Mouse (Mus musculus): ENCODE data around the gene E4f1. TPM values are rescaled to one million over a fixed set of nuclear protein-coding genes. Genes with fewer than 3 reads are reported as not detected.

The E4f1 gene
- polyA plus RNA-seq, 1 experiment from 2014 or later = 38.8 TPM

DNA sequence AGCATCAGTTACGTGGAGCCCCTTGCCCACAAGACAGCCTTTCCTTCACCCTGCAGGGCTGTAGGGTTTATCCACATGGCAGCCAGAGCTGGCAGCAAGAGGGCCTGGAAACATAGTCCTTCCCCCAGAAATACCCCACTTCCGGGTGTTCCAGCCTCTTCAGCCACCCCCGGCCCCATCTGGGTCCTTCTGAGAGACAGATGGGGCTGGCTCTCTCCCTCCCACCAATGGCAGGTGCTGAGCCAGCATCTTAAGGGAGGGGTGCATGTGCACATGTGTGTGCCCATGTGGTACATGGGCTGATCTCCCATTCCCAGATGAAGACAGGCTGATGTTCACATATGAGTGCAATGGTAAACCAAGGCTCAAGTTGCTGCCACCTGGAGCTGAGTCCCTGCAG lies 25.3 kb upstream of the E4f1 start:
- WGBS = 79% methylated on average over 3 of the region's 3 CpGs
- no peak overlapping the region for H3K4me3 ChIP-seq
- no peak overlapping the region for H3K4me2 ChIP-seq
- no peak for ATAC-seq
- no peak overlapping the region for H3K27ac ChIP-seq
- H3K4me1 ChIP-seq = peaks cover 15% of the 10 kb centered on the region
- H3K36me3 ChIP-seq (ENCODE audit: poor library complexity, severe bottlenecking) = peaks cover 44% of the 10 kb centered on the region
- no peak overlapping the region for H3K9ac ChIP-seq
- H3K9me3 ChIP-seq (replicated peaks) = no peaks in the 10 kb centered on the region
- H3K27me3 ChIP-seq = no peaks in the 10 kb centered on the region

DNA sequence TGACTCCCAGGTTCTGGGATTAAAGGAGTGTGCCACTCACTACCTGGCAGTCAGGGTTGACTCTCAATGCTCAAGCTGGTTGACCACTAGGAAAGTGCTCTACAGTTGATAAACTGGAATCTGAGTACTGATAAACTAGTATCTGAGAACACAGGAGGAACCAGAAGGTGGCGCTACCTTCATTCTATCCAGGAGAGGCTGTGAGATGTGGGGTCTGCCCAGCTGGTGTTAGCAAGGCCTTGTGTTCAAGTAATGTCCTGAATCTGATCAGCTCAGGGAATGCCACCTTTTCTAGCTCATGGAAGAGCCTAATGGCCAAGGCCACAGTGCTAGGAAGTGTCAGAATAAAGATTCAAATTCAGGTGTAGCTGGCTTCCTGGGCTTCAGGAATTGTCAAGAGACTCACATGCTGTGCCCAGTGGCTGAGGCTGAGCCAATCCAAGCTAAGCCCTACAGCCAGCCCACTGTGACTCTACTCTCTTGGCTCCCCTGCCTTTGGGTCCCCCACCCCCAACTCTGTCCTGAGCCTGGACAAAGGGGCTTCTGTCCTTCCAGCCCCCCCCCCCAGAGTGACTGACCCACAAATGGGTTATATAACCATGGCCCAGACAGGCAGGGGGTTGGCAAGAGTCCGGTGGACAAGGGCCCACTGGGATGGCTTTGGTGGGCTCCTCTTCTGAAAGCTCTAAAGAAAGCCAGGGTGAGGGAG lies 24.7 kb upstream of the E4f1 start:
- no peak for ATAC-seq
- H3K27me3 ChIP-seq = no peaks in the 10 kb centered on the region
- no peak overlapping the region; the same call in 1 of the 2 replicates for H3K9ac ChIP-seq
- H3K9me3 ChIP-seq (replicated peaks) = no peaks in the 10 kb centered on the region
- no peak overlapping the region for H3K4me3 ChIP-seq
- peaks cover 21% of the 10 kb centered on the region for H3K4me1 ChIP-seq
- H3K36me3 ChIP-seq (ENCODE audit: poor library complexity, severe bottlenecking) = peaks cover 39% of the 10 kb centered on the region
- 41% methylated on average over 2 of the region's 2 CpGs for whole genome bisulfite sequencing
- H3K27ac ChIP-seq = no peak overlapping the region
- H3K4me2 ChIP-seq = no peak overlapping the region

DNA sequence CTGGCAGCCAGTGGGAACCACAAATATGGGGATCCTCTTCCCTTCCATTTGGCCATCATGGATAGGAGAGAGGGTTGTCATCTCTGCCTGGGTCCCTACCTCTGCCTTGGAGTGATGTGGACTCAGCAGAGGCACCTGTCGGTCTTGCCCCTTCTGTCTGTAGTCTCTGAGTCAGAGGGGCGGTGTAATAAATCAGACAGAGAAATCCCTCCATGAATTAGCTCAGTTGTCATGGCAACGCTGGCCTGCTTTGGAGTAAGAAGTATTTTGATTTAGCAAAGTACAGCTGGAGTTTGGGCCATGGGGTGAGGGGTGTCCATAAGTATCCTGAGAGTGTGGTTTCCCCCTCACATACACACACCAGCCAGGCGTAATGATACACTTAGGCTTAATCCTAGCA lies 20.3 kb upstream of the E4f1 start:
- peaks cover 41% of the 10 kb centered on the region for H3K4me1 ChIP-seq
- H3K27me3 ChIP-seq = no peaks in the 10 kb centered on the region
- H3K9ac ChIP-seq = peak overlapping the region; percentile 93
- no peaks in the 10 kb centered on the region for H3K9me3 ChIP-seq (replicated peaks)
- peak overlapping the region; percentile 85 for H3K4me2 ChIP-seq
- ATAC-seq = no peak
- peak overlapping the region; percentile 92; the same call in 1 of the 2 replicates for H3K4me3 ChIP-seq
- 61% methylated on average over 4 of the region's 4 CpGs for WGBS
- H3K36me3 ChIP-seq (ENCODE audit: poor library complexity, severe bottlenecking) = no peaks in the 10 kb centered on the region
- peak overlapping the region; percentile 2; the same call in 1 of the 2 replicates for H3K27ac ChIP-seq

DNA sequence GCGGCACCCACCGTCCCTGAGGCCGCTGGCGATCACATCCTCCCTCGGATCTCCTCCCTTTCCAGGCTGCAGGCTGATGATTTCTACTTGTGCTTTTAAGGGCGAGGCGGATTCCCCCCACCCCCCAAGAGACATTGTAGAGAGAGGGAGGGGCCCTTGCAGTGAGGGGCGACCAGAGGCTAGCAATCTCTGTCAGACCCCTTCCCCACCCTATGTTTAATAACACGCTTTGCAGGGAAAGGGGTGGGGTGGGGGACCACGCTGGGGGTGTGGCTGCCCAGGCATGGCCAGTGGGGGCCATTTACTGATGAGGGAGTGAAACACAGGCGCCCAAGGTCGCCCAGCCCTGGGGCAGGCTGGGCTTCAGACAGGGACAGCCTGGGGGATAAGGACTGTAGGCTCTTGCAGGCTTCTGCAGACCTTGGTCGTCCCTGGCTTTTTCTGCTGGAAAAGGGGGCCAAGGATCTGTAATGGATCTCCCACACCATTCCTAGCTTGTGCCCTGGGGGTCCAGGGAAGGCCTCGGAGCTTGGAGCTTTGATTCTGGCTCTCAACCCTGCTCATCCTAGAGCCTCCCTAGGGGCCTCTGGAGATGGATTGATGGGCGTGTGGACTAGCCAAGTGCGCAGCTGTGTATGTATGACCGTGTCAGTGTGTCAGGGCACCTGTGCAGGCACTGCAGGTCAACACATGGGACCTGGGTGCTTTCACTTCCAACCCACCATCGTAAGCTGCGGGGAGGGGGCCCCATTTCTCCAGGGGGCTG lies 19.3 kb upstream of the E4f1 start:
- Histone ChIP-seq H3K4me3 (peak overlapping the region; percentile 92), H3K4me2 (peak overlapping the region; percentile 85), H3K4me1 (peaks cover 36% of the 10 kb centered on the region), H3K27ac (peak overlapping the region; percentile 91), H3K27me3 (no peaks in the 10 kb centered on the region), H3K9me3 (replicated peaks) (no peaks in the 10 kb centered on the region), H3K9ac (peak overlapping the region; percentile 93), H3K36me3 (ENCODE audit: poor library complexity, severe bottlenecking) (no peaks in the 10 kb centered on the region)
- WGBS = 20% methylated on average over 19 of the region's 19 CpGs
- peak; percentile 25 for ATAC-seq

DNA sequence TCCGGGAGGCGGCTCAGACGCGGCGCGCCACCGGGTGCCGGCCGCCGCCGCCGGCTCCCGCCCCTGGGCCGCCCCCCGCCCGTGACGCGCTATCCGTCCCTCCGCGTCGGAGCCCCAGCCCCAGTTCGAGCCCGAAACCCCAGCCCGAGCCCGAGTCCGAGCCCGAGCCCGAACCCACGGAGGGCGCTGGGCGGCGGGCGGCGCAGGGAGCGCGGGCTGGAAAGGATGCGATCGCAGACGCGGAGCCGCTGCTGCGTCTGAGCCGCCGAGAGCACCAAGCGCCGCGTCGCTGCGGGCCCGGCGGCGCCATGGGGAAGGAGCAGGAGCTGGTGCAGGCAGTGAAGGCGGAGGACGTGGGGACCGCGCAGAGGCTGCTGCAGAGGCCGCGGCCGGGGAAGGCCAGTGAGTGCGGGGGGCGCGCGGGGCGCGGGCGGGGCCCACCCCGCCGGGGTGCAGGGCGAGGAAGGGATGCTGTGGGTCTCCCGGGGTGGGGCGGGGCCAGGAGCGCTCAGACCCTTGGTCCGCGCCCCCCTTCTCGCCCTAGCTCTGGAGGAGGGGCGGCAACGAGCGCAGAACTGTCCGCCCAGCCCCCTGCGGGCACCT lies 18.6 kb upstream of the E4f1 start:
- no peaks in the 10 kb centered on the region for H3K9me3 ChIP-seq (replicated peaks)
- peaks cover 36% of the 10 kb centered on the region for H3K4me1 ChIP-seq
- H3K27me3 ChIP-seq = no peaks in the 10 kb centered on the region
- H3K27ac ChIP-seq = peak overlapping the region; percentile 91
- under 1% methylated on average over 60 of the region's 81 CpGs for WGBS
- H3K9ac ChIP-seq = peak overlapping the region; percentile 93
- H3K4me2 ChIP-seq = peak overlapping the region; percentile 85
- peak; percentile 71 for ATAC-seq
- H3K36me3 ChIP-seq (ENCODE audit: poor library complexity, severe bottlenecking) = no peaks in the 10 kb centered on the region
- peak overlapping the region; percentile 92 for H3K4me3 ChIP-seq

DNA sequence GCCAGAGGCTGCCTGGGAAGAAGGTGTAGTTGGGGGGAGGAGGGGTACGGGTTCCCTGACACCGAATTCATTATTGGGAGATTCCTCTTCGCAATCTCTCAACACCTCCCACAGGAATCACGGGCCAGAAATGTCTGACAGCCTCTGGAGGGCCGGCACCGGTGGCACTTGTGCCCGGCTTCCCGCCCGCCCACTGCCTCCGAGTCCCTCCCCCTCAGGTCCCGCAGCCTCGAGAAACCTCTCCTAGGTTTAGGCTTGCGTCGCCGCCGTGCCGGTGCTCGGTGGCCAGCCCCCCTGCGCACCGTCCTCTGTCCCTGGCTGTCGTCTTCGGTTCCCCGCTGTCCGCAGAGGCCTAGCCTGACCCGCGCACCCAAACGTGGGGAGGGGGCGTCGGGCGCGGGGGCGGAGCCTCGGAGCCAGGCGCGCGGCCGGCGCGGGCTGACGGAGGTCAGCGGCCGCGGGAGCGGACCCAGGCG lies 18.1 kb upstream of the E4f1 start, which contains the start of gene Caskin1:
Gene Caskin1, plus strand, starts transcription at position 416 of the 476 bp plus-strand sequence.
- Histone ChIP-seq H3K9ac (peak within 1 kb of the TSS; percentile 93), H3K9me3 (replicated peaks) (no peaks in the 10 kb centered on the region), H3K27me3 (no peaks in the 10 kb centered on the region), H3K4me2 (peak within 1 kb of the TSS; percentile 85), H3K27ac (peak within 1 kb of the TSS; percentile 91), H3K4me3 (peak within 1 kb of the TSS; percentile 92), H3K36me3 (ENCODE audit: poor library complexity, severe bottlenecking) (no peaks in the 10 kb centered on the region), H3K4me1 (peaks cover 36% of the 10 kb centered on the region)
- under 1% methylated on average over 21 of the region's 45 CpGs for WGBS
- peak; percentile 63 for ATAC-seq

DNA sequence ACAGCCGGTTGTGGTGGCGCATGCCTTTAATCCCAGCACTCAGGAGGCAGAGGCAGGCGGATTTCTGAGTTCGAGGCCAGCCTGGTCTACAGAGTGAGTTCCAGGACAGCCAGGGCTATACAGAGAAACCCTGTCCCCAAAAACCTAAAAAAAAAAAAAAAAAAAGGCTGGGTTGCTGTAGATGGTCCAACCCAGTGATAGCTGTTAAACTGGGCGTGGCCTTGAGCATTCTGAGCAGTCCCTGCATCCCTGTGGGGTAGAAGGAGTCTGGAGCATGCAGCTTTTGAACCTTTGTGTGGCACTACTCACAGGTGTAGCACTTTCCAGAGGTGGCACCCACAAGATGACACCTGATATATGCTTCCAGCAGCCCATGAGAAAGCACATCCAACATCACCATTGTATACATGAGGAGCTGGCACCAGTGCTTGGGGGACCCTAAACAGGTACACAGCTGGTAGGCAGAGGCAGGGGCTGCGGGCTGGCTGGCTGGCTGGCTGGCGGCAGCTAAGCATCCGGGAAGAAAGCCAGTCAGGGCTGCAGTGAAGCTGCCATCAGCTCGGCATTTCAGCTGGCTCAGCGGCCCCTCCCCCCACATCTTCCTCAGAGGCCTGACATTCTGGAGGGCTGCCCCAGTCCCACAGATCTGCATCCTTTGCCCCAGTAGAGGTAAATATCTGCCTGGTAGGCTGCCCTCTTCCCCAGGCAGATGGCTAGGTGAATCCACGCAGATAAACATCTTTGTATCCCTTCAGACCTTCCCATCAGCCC lies 15.2 kb upstream of the E4f1 start:
- H3K4me2 ChIP-seq = no peak overlapping the region
- 44% methylated on average over 10 of the region's 11 CpGs for WGBS
- peak; percentile 9; the same call in 1 of the 2 replicates for ATAC-seq

DNA sequence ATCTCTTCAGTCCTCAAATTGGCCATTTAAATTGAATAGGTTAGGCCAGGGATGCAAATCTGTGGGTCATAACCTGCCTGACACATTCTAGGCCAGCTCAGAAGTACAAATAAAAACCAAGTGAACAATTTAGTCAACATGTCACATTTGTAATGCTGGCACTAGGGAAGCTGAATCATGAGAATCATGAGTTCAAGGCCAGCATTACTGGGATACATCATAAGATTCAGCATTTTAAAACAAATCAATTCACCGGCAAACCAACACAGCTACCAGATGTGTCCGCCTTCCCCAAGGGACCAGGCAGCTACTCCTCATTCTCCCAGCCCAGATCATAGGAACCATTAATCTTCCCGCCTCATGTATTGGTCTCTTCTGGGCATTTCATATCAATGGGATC lies 13.4 kb upstream of the E4f1 start:
- Histone ChIP-seq H3K9ac (no peak overlapping the region), H3K9me3 (replicated peaks) (no peaks in the 10 kb centered on the region), H3K4me3 (no peak overlapping the region), H3K27me3 (no peaks in the 10 kb centered on the region), H3K27ac (no peak overlapping the region), H3K4me1 (peaks cover 19% of the 10 kb centered on the region), H3K4me2 (no peak overlapping the region), H3K36me3 (ENCODE audit: poor library complexity, severe bottlenecking) (no peaks in the 10 kb centered on the region)
- WGBS = 95% methylated on average over 3 of the region's 3 CpGs
- no peak for ATAC-seq

More for the DNA sequence above, 15.2 kb upstream of the E4f1 start:
- no peaks in the 10 kb centered on the region for H3K9me3 ChIP-seq (replicated peaks)
- no peaks in the 10 kb centered on the region for H3K27me3 ChIP-seq
- H3K4me1 ChIP-seq = peaks cover 30% of the 10 kb centered on the region
- peak overlapping the region; percentile 38 for H3K9ac ChIP-seq
- H3K36me3 ChIP-seq (ENCODE audit: poor library complexity, severe bottlenecking) = no peaks in the 10 kb centered on the region
- H3K4me3 ChIP-seq = no peak overlapping the region
- H3K27ac ChIP-seq = peak overlapping the region; percentile 41

DNA sequence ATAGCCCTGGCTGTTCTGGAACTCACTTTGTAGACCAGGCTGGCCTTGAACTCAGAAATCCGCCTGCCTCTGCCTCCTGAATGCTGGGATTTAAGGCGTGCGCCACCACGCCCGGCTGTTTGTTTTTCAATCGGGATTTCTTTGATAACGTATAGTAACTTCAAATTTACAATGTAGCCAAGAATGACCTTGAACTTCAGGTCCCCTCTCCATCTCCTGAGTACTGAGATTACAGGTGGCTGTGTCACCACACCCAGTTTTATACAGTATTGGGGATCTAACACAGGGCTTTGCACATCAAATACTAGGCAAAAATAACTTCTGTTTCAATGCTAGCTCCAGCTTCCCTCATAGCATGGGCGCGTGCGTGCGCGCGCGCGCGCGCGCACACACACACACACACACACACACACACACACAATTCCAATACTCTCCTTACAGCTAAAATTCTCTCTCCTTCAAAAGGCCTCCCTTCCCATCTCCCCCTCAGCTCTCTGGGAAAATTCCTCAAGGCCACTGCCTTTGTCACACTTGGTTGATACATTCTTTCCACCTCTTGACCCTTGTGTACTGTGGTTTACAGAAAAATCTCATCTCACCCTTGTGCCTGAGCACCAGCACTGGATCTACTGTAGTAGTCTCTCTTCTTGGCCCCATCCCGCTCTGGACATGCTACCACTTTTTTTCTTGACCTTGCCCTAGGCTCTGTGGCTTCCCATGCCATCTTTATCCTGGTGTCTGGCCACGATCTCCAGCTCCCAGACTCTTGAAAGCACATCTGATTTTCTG lies 11.1 kb upstream of the E4f1 start:
- H3K9ac ChIP-seq = no peak overlapping the region
- no peak overlapping the region for H3K4me2 ChIP-seq
- H3K27me3 ChIP-seq = no peaks in the 10 kb centered on the region
- H3K4me1 ChIP-seq = peaks cover 22% of the 10 kb centered on the region
- no peak overlapping the region for H3K4me3 ChIP-seq
- no peaks in the 10 kb centered on the region for H3K9me3 ChIP-seq (replicated peaks)
- WGBS = 95% methylated on average over 20 of the region's 20 CpGs
- no peak for ATAC-seq
- H3K36me3 ChIP-seq (ENCODE audit: poor library complexity, severe bottlenecking) = peaks cover 16% of the 10 kb centered on the region
- no peak overlapping the region for H3K27ac ChIP-seq

DNA sequence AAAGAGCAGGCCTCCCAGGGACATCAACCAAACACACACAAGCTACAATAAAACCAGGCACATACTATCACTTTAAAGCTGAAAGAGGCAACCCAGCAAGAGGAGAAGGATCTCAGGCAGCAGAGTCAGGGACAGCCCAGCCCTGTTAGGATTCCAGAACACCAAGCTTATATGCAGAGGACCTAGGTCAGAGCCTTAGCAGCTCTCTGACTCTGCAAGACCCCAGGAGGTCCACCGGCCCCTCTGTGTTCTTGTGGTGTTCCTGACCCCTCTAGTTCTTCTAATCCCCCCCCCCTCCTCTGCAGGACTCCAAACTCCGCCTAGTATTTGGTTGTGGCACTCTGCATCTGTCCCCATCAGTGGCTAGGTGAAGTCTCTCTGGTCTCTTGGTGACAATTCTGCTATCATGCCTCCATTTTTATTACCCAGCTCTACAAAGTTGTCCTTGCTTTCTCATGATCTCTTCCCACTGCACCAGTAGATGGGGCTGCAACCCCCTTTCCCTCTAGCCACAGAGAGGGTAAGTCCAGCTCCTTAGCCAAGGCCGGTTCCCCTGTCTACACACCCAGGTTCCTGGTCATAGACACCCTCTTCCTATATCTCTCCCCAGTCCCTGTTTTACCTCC lies 10.2 kb upstream of the E4f1 start:
- no peak for ATAC-seq
- no peak overlapping the region for H3K4me2 ChIP-seq
- WGBS = 36% methylated on average over 3 of the region's 3 CpGs

More for the DNA sequence above, 10.2 kb upstream of the E4f1 start:
- H3K4me3 ChIP-seq = no peak overlapping the region
- peak overlapping the region; percentile 13; the same call in 1 of the 2 replicates for H3K9ac ChIP-seq
- H3K9me3 ChIP-seq (replicated peaks) = no peaks in the 10 kb centered on the region
- H3K27ac ChIP-seq = no peak overlapping the region
- H3K27me3 ChIP-seq = no peaks in the 10 kb centered on the region
- peaks cover 16% of the 10 kb centered on the region for H3K4me1 ChIP-seq
- H3K36me3 ChIP-seq (ENCODE audit: poor library complexity, severe bottlenecking) = peaks cover 25% of the 10 kb centered on the region

Data from forebrain, embryonic 13.5 days (tissue).